Mouse (Mus musculus) megakaryocyte, embryonic 14.5 days (primary cell): ENCODE results near the gene D330020A13Rik.

ENCODE experiments used
- FLI1 ChIP-seq: IDR thresholded peaks from 2 replicates; pipeline ENCODE4 v1.6.1; 2012; ENCODE audit warnings: low read length, inconsistent platforms, mixed read lengths
- GATA1 ChIP-seq: IDR thresholded peaks from 3 replicates; pipeline ENCODE4 v1.6.1; 2012; ENCODE audit warnings: mixed read lengths, low read length, inconsistent platforms, borderline replicate concordance

DNA sequence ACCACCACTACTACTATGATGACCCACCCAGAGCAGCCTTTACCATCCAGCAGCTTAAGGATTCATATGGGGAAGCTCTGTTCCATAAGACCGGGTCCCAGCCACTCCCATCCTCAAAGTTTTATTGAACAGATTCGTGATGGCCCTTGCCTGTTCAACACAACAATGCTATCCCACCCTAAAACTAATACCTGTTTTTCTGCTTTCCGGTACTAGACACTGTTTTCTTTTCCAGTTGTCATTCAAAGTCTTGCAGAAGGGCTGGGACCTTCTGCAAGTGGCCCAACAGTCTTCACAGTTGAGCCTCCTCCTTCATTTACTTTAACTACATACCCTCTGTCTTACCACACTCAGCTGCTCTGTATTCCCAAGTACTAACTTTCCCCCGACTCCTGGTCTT lies 4.7 kb upstream of the D330020A13Rik start:
- TF ChIP-seq GATA1 (no peak), FLI1 (no peak)
